Mouse (Mus musculus) lung, postnatal 4 days (tissue): Measurements from ENCODE around the gene Cnot11.
"Not testable (repeated sequence)": the region's sequence is repeated elsewhere in the genome, so short reads cannot be mapped to it uniquely, and the experiment has no call there.

Source experiments
- DNase-seq, 2 experiments: peaks; one replicate each; pipeline ENCODE4 v3.0.0; 2021

The Cnot11 gene

DNA sequence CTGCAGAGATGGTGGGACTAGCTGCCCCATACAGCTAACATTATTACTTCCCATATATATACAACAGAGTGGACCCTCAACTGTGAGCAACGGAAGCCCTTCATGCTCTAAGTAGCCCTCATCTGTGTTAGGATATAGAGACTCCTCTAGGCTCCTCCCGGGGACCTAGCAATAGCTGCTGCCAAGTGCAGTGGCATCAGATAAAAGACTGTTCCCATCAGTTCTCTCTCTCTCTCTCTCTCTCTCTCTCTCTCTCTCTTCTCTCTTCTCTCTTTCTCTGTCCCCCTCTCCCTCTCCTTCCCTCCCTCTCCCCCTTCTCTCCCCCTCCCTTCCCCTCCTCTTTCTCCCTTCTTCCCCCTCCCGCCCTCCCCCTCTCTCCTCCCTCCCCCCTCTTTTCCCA is 46.4 kb downstream of the Cnot11 start:
- no peak for DNase-seq

DNA sequence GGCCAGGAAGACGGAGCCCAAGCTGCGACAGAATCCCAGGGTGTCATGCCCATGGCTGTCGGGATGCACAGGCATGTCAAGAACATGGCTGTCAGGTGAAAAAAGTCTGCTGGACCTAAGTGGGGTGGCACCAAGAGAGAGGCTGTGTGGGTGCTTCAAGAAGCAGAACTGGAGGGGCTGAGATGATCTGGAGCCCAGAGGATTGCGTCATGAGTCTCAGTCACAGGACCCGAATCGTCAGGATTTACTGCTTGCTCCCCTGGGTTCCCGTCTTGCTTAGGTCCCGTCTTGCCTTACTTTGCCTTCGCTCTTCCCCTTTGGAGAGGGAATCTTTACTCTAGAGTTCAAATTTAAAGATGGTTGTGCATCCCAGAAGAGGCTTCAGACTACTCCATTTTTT is 48.4 kb downstream of the Cnot11 start:
- DNase-seq = no peak

- DNase-seq = no peak
These were observed 50.6 kb downstream of the Cnot11 start for GRCm38 (mm10) chr1:39585416-39585815.

DNA sequence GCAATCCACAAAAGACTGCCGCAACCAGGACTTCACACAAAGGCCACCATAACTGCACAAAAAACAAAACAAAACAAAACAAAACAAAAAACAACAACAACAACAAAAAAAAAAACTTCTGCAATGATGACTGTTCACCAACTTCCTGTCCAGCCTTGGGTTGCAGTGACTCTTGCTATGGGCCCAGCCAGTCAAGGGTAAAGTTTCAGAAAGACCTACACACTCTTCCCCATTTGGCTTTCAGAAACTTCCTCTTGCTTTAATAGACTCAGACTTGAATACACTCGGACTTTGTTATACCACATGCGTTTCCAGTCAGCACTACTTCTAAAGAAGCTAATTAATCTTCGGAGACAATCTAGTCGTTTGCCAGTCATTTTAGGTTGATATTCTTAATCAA is 55.4 kb downstream of the Cnot11 start:
- no peak for DNase-seq

DNA sequence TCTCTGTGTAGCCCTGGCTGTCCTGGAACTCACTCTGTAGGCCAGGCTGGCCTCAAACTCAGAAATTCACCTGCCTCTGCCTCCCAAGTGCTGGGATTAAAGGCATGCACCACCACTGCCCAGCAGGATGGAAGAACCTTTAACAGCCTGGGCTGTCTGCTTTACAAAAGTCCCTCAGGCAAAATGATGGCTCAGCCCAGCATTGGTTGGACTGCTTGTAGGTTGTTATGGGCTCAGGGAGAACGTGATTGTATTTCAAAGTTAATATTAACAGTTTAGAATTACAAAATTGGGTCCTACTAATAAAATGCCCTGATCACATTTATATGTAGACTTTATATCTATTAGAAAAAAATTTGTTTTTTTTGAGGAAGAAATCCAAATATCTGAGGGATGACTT is 56.8 kb downstream of the Cnot11 start:
- not testable (repeated sequence) for DNase-seq

DNA sequence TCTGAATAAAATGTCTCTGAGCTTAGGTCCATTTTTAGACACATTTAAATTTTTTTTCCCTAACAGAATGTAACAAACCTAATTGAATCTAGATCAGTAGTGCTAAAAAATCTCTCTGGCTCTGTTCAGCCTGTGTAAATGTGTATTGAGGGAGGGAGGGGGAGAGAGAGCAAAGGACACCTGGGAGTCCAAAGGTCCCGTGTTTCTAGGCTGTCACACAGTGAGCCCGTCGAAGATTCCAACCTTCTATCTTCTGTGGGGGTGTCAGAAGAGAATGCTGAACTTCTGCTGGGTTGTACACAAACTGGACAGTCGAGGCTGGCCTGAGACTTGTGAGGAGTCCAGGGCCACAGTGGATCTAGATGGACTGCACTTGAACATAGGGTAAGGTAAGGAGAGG is 57.3 kb downstream of the Cnot11 start:
- DNase-seq = no peak

- DNase-seq = no peak
These were observed 59.0 kb downstream of the Cnot11 start for GRCm38 (mm10) chr1:39593836-39594235.
